Mouse (Mus musculus) liver, adult 2 months (tissue): ENCODE measurements around the gene Gpr162. TPM values are rescaled to one million over a fixed set of nuclear protein-coding genes. Genes with fewer than 3 reads are reported as not detected.
"Not testable (repeated sequence)": the region's sequence is repeated elsewhere in the genome, so short reads cannot be mapped to it uniquely, and the experiment has no call there.

Source experiments
- DNase-seq: peaks from one replicate; pipeline ENCODE4 v3.0.0-alpha.2; 2011; ENCODE audit warnings: low read depth, low spot score; ENCODE audit errors: extremely low read depth
- H3K27ac ChIP-seq: fragments of 200-500 bp; replicated peaks from 2 replicates; pipeline ENCODE4 v1.5.1; 2012; ENCODE audit warnings: low read depth, mild to moderate bottlenecking, control low read depth, inconsistent platforms, low read length; ENCODE audit not compliant: insufficient read depth
- H3K27me3 ChIP-seq: fragments of 200-500 bp; 2 replicates; pipeline ENCODE4 v1.6.1; 2012; ENCODE audit warnings: mild to moderate bottlenecking, moderate library complexity, low read length, inconsistent platforms; ENCODE audit not compliant: control insufficient read depth, insufficient read depth
- H3K36me3 ChIP-seq: fragments of 200-500 bp; 2 replicates; pipeline ENCODE4 v1.6.1; 2012; ENCODE audit warnings: low read length, inconsistent platforms; ENCODE audit not compliant: control insufficient read depth, insufficient read depth
- H3K4me1 ChIP-seq: fragments of 200-500 bp; 2 replicates; pipeline ENCODE4 v1.6.1; 2011; ENCODE audit warnings: low read length; ENCODE audit not compliant: control insufficient read depth, insufficient read depth
- H3K4me3 ChIP-seq: fragments of 200-500 bp; 2 replicates; pipeline ENCODE4 v1.5.1; 2011; ENCODE audit warnings: low read depth, mild to moderate bottlenecking, control low read depth, low read length, moderate library complexity; ENCODE audit not compliant: insufficient read depth
- H3K79me2 ChIP-seq: fragments of 200-500 bp; 2 replicates; pipeline ENCODE4 v1.6.1; 2012; ENCODE audit warnings: inconsistent platforms, mild to moderate bottlenecking, low read length, moderate library complexity; ENCODE audit not compliant: control insufficient read depth, insufficient read depth
- H3K9ac ChIP-seq: fragments of 200-500 bp; 2 replicates; pipeline ENCODE4 v1.6.1; 2012; ENCODE audit warnings: low read depth, mild to moderate bottlenecking, control low read depth, inconsistent platforms, low read length
- CTCF ChIP-seq: fragments of 200-500 bp; IDR thresholded peaks from 2 replicates; pipeline ENCODE4 v1.5.1; 2011; ENCODE audit warnings: low read depth, low read length, control low read depth
- POLR2A ChIP-seq: fragments of 200-500 bp; IDR thresholded peaks from 2 replicates; pipeline ENCODE4 v1.6.1; 2011; ENCODE audit warnings: low read length, control low read depth; ENCODE audit not compliant: insufficient read depth; ENCODE audit errors: extremely low read depth
- WGBS: fragments of 180-500 bp; shearing (Covaris S2); methylation state at CpG from one replicate; pipeline ENCODE4 v1.1.7; 2018; 5-methylcytosine and 5-hydroxymethylcytosine counted together
- polyA plus RNA-seq: library from polyadenylated mRNA; depleted of rRNA; stranded (reverse); fragments of >200 nt; gene quantifications from 2 replicates; pipeline ENCODE4 v1.2.3, GENCODE M21; 2012
- total RNA-seq: library from RNA; depleted of rRNA; stranded (reverse); fragments of >200 nt; gene quantifications from 2 replicates; pipeline ENCODE4 v1.2.3, GENCODE M21; 2014

The Gpr162 gene
- total and polyA plus RNA-seq, 2 experiments: 0.09 to 0.44 TPM

DNA sequence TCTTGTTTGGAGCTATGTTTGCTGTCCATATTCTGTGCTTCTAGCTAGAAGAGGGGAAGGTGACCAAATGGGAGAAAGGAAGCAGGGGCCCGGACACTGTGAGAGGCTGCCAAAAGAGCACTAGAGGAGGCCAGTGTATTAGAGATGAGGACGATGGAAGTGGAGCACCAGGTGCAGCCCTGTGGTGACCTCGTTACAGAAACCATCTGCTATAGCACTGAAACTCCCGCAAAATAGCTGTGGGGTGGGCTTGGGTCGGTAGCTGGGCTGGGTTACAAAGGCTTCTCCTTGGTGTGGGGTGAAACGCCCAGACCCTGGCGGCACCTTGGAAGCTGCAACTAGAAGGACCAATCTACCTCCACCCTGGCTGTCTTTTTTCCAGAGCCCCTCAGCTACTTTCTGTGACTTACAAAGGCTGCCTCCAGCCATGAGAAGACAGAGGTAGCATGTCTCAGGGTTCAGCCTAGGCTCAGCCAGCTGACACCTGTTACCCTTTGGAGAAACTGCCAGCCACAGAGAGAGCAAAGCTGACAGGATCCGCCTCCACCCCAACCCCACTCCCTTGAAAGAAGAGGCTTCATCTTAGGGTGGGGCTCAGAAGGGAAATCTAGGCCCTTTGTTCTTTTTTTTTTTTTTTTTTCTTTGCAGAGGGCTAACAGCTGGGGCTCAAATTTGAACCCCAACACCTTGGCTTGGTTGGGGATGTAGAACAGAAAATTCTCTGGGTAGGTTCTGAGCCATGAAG is 36.4 kb upstream of the Gpr162 start:
- Histone ChIP-seq H3K79me2 (no peaks in the 10 kb centered on the region), H3K9ac (no peak overlapping the region), H3K27ac (no peak overlapping the region), H3K4me3 (no peak overlapping the region), H3K27me3 (no peaks in the 10 kb centered on the region), H3K4me1 (peaks cover 7% of the 10 kb centered on the region), H3K36me3 (no peaks in the 10 kb centered on the region)
- TF ChIP-seq POLR2A: no peak
- TF ChIP-seq CTCF: no peak
- no peak for DNase-seq
- 82% methylated on average over 8 of the region's 8 CpGs for WGBS

DNA sequence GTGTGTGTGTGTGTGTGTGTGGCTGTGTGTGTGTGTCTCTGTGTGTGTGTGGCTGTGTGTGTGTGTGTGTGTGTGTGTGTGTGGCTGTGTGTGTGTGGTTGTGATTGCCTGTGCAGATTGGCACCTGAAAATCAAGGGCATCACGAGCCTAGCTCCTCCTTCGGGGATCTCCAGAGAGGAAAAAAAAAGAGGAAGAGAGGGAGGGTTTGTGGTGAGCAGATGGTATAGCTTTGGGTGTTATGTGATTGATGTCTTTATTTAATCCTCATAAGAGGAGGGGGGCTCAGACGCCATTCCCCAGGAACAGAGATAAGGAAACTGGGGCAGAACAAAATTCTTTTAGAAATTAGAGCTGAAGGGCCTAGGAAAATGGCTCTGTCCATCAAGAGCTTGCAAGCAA is 34.6 kb upstream of the Gpr162 start:
- TF ChIP-seq POLR2A (no peak), CTCF (no peak)
- Histone ChIP-seq H3K4me1 (no peaks in the 10 kb centered on the region), H3K27ac (no peak overlapping the region), H3K4me3 (no peak overlapping the region), H3K27me3 (no peaks in the 10 kb centered on the region), H3K9ac (no peak overlapping the region), H3K79me2 (no peaks in the 10 kb centered on the region), H3K36me3 (no peaks in the 10 kb centered on the region)
- WGBS: 83% methylated on average over 3 of the region's 3 CpGs
- DNase-seq: no peak

DNA sequence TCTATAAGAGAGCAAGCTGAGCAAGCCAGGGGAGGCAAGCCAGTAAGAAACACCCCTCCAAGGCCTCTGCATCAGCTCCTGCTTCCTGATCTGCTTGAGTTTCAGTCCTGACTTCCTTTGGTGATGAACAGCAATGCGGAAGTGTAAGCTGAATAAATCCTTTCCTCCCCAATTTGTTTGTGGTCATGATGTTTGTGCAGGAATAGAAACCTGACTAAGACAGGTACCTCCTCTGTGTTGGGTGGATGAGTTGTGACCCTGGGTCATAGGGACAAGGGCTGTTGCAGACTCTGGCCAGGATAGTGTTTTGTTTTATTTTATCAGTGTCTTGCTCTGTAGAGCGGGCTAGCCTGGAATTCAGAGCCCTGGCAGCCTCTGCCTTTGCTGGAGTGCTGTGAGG is 30.3 kb upstream of the Gpr162 start:
- H3K36me3 ChIP-seq, H3K79me2 ChIP-seq, H3K27me3 ChIP-seq, H3K4me3 ChIP-seq, H3K27ac ChIP-seq, H3K9ac ChIP-seq, H3K4me1 ChIP-seq, DNase-seq: not testable (repeated sequence)
- WGBS: 88% methylated on average over 2 of the region's 2 CpGs

- Histone ChIP-seq H3K27ac (no peak overlapping the region), H3K79me2 (no peaks in the 10 kb centered on the region), H3K4me1 (no peaks in the 10 kb centered on the region), H3K9ac (no peak overlapping the region), H3K36me3 (no peaks in the 10 kb centered on the region), H3K4me3 (no peak overlapping the region), H3K27me3 (no peaks in the 10 kb centered on the region)
- 68% methylated on average over 6 of the region's 6 CpGs for WGBS
- DNase-seq: no peak
- TF ChIP-seq CTCF (no peak), POLR2A (no peak)
Measured at GRCm38 (mm10) chr6:124890997-124891396, 27.2 kb upstream of the Gpr162 start.

DNA sequence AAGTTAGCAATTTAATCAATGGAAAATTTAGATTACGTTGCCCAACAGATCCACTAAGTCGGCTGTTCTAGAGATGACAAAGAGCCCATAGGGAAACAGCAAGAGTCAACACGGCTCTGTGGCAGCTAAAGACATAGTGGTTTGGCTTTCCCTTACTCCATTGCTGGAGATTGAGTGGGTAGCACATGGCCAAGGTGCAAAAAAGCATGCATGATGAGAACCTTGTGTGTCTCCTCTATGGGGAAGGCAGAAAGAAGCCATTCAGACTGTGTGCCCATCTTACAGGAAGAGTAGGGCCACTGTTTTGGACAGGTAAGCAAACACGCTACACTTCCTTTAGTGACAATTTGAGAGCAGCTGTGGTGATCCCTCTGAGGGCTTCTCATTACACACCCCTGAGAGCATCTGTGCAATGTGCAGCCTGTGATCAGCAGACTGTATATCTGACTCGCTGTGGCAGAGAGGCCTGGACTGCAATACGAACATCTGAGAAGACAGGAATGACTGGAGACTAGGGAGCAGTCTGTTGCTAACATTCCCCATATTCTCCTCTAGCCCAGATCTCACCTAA is 24.9 kb upstream of the Gpr162 start:
- DNase-seq: no peak
- 91% methylated on average over 6 of the region's 6 CpGs for WGBS
- H3K27ac ChIP-seq: no peak overlapping the region
- no peaks in the 10 kb centered on the region for H3K27me3 ChIP-seq
- H3K9ac ChIP-seq: no peak overlapping the region
- TF ChIP-seq POLR2A (no peak), CTCF (no peak)
- no peaks in the 10 kb centered on the region for H3K36me3 ChIP-seq
- H3K4me3 ChIP-seq: no peak overlapping the region
- H3K4me1 ChIP-seq: peaks cover 3% of the 10 kb centered on the region
- no peaks in the 10 kb centered on the region for H3K79me2 ChIP-seq

- Histone ChIP-seq H3K4me3 (no peak within 1 kb of the TSS), H3K4me1 (peaks cover 7% of the 10 kb centered on the region), H3K79me2 (no peaks in the 10 kb centered on the region), H3K9ac (no peak within 1 kb of the TSS), H3K27ac (no peak within 1 kb of the TSS), H3K27me3 (no peaks in the 10 kb centered on the region), H3K36me3 (no peaks in the 10 kb centered on the region)
- WGBS: 89% methylated on average over 9 of the region's 9 CpGs
- no peak for DNase-seq
- TF ChIP-seq POLR2A (no peak), CTCF (no peak)
Measured at GRCm38 (mm10) chr6:124887986-124888385, 24.2 kb upstream of the Gpr162 start, which contains the start of gene Cd4. Gene Cd4, minus strand, starts transcription at chr6:124888221.
